Mouse (Mus musculus) natural killer cell, adult 2 months (primary cell): ENCODE measurements around the gene Olfr1232.

Source experiments
- DNase-seq, 2 experiments: peaks; one replicate each; pipeline ENCODE4 v3.0.0; 2022; ENCODE audit warnings: low spot score in 2 of 2

Olfr1232 gene

GRCm38 (mm10) chr2:89329575-89329974, at the start of gene Olfr1232:
TSS of gene Olfr1232 (minus strand) at chr2:89329675.
- DNase-seq = no peak

GRCm38 (mm10) chr2:89364765-89365164, 35.3 kb upstream of the Olfr1232 start, which contains the start of gene Olfr1234:
TSS of gene Olfr1234 (minus strand) at chr2:89364865.
- no peak for DNase-seq

DNA sequence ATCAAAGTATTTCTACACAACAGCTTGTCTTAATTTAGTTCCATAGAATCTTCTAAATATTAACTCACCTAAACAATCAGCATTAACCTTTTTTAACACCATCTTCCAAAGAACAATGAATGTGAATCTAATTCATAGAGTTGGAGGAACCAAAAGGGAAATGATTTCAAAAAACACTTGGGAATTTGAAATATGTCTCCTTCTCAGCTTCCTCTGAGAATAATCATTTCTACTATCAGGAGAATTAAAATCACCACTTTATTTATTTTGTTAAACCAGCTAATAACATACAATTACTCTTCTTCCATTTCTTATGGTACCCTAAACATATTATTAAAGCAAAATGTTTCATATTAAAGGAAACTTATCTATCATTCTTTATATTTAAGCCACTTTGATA, 12.8 kb upstream of the Olfr1232 start, which contains the start of gene Olfr1233:
Olfr1233 (minus strand) TSS at position 101 of the 400 bp plus-strand sequence.
- no peak for DNase-seq

GRCm38 (mm10) chr2:89306974-89307373, 22.5 kb downstream of the Olfr1232 start, which contains the start of gene Olfr1231:
TSS of gene Olfr1231 (minus strand) at chr2:89307074.
- DNase-seq = no peak

DNA sequence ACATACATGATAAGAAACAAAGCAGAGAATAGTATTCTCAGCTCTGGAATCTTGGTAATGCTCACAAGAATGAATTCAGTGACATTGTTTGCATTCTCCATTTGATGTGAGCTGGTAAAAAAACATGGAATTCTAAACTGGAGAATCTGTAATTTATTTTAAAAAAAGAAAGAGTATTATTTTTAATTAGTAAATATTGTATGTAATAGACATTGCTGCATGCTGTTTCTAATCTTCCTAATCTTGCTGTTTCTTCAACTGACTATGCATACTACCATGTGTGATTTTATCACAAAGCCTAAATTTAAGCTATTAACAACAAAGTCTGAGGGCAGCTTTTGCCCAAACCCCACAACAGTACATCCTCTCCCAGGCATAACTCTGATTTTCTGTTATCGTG, 32.3 kb downstream of the Olfr1232 start, which contains the start of gene Olfr1230:
Olfr1230 (minus strand) TSS at position 101 of the 400 bp plus-strand sequence.
- no peak for DNase-seq

DNA sequence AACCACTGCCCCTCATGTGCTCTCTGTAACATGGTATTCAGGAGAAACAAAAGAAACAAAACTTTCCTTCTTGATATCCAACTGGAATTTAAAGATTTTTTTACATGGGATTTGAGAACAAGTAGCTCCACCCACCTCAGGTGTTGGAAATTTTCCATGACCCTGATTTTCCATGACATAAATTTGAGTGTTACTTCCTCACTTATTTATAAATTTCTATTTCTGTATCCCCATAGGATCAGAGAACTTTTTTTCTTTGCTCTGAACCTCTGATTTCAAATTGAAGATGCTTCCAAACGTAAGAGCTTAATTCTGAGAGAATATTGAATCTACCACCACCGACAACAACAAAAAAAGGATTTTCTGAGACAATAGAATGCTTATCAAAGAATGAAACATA, 41.6 kb downstream of the Olfr1232 start, which contains the start of gene Olfr1229:
Olfr1229 (minus strand) TSS at position 101 of the 400 bp plus-strand sequence.
- DNase-seq = no peak
